Mouse (Mus musculus): ENCODE data around the gene Hps1.

GRCm38 (mm10) chr19:42716507-42716906 lies 63.3 kb downstream of the Hps1 start:
- TF ChIP-seq CTCF (IDR thresholded peaks at IDR 0.05; ENCODE audit: low read depth) = no peak
- TF ChIP-seq EP300 (optimal IDR thresholded peaks at IDR 0.05) = no peak

All from stomach, postnatal 0 days (tissue).